Mouse (Mus musculus) right cerebral cortex, postnatal 10 days (tissue): ENCODE results near the gene 9930021J03Rik.
A peak's percentile ranks its signal among the peaks of the same experiment; 100 is the strongest.

ENCODE experiments used
- DNase-seq, 2 experiments: peaks; one replicate each; pipeline ENCODE4 v3.0.0; 2021; ENCODE audit warnings: low spot score in 2 of 2

Gene 9930021J03Rik

GRCm38 (mm10) chr19:29696309-29696708, 109.5 kb downstream of the 9930021J03Rik start:
- no peak for DNase-seq

- DNase-seq = no peak
Measured at GRCm38 (mm10) chr19:29695071-29695470, 110.7 kb downstream of the 9930021J03Rik start.

- DNase-seq = peak; percentile 80 to 88
Measured at GRCm38 (mm10) chr19:29683844-29684540, 121.8 kb downstream of the 9930021J03Rik start.

- DNase-seq = no peak
Measured at GRCm38 (mm10) chr19:29680182-29681152, 125.3 kb downstream of the 9930021J03Rik start.

- no peak for DNase-seq
Measured at GRCm38 (mm10) chr19:29678181-29678778, 127.5 kb downstream of the 9930021J03Rik start.

GRCm38 (mm10) chr19:29676479-29677193, 129.2 kb downstream of the 9930021J03Rik start:
- DNase-seq = no peak

GRCm38 (mm10) chr19:29675562-29676078, 130.2 kb downstream of the 9930021J03Rik start:
- no peak for DNase-seq

- DNase-seq = no peak
Measured at GRCm38 (mm10) chr19:29674946-29675345, 130.8 kb downstream of the 9930021J03Rik start.

- DNase-seq = no peak
Measured at GRCm38 (mm10) chr19:29672660-29673059, 133.1 kb downstream of the 9930021J03Rik start.

GRCm38 (mm10) chr19:29671160-29671559, 134.6 kb downstream of the 9930021J03Rik start:
- no peak for DNase-seq

- DNase-seq = no peak
Measured at GRCm38 (mm10) chr19:29670247-29670646, 135.5 kb downstream of the 9930021J03Rik start.

GRCm38 (mm10) chr19:29668135-29668534, 137.7 kb downstream of the 9930021J03Rik start:
- DNase-seq = no peak

- no peak for DNase-seq
Measured at GRCm38 (mm10) chr19:29666965-29667594, 138.7 kb downstream of the 9930021J03Rik start.

- no peak for DNase-seq
Measured at GRCm38 (mm10) chr19:29666164-29666563, 139.6 kb downstream of the 9930021J03Rik start.

GRCm38 (mm10) chr19:29664934-29665333, 140.9 kb downstream of the 9930021J03Rik start:
- DNase-seq = no peak
